Mouse (Mus musculus) adipocyte (in vitro differentiated cells): Measurements from ENCODE around the gene Fndc10.
"Not testable (repeated sequence)": the region's sequence is repeated elsewhere in the genome, so short reads cannot be mapped to it uniquely, and the experiment has no call there.

Experiments
- DNase-seq: peaks from one replicate; pipeline ENCODE4 v3.0.0-alpha.2; 2016; ENCODE audit warnings: low spot score

The Fndc10 gene

GRCm38 (mm10) chr4:155735788-155736187 is 41.6 kb downstream of the Fndc10 start:
- no peak for DNase-seq

GRCm38 (mm10) chr4:155736421-155736820 is 42.3 kb downstream of the Fndc10 start:
- DNase-seq = no peak

DNA sequence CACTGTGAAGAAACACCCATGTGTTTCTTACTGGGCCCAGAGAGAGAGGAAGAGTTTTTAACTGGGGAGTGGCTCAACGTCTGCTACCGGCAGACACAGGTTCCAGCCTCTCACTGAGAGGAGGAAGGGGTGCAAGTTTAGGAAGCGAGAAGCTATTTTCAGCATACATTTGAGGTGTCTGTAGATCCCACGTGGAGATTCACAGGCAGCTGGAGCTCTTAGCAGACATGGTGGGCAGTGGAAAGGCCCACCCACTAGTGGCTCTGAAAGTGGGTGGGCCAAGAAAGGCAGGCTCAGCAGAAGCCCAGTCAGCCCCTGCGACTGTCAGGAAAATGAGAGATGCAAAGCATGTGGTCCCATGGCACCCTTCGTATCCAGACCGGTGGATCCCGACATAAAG is 44.1 kb downstream of the Fndc10 start:
- no peak for DNase-seq

DNA sequence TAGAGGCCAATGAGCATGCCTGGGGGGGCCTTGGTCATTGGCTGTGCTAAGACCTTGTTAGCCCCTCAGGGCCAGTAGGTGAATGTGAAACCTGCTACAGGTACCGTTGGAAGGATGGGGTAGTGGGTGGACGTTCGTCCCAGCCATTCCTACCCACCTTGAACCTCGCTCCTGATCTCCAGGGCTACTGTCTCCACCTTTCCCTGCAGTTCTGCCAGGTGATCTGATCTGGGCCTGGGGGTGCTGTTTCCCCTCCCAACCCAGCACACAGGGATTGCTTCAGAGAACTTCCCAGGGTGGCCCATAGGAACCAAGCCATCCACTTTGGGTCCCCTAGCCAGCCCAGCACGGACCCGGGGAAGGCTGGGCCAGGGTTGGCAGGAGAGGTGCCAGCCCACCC is 45.0 kb downstream of the Fndc10 start:
- no peak for DNase-seq

DNA sequence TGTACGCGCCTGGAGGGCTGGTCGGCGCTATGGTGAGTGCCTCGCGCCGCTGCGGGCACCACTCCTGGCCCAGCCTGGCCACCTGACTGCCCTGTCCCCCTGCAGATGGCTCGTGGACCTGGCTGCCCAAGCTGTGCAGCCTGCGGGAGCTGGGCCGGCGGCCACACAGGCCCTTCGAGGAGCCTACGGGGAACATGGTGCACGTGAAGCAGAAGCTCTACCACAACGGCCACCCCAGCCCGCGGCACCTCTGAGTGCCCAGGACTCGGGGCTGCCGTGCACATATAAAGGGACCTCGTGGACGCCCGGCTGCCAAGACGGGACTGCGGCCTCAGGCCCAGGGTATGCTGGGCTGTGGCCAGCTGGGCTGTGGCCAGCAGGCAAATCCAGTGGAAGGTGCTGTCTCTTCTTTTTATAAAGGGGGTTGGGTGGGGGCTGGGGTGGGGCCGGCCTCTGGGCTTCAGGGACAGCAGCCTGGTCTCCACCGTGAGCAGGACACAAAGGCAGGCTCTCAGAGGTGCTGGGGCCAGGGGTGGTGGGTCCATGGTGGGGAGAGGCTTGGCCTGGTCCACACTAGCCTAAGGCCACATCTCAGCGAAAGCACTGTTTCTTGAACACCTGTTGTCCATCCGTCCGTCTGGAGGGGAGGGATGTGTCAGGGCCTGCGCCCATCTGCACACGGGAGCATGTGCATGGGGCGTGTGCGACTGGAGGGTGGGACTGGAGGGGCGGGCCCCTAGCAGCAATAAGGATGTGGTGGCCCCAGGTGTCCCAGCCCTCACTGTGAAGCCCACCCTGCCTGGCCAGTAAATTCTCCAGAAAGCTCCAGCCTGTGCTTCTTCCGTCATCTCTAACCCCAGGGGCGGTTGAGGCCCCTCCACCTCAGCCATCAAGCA is 45.8 kb downstream of the Fndc10 start:
- DNase-seq = no peak

GRCm38 (mm10) chr4:155740681-155741080 is 46.5 kb downstream of the Fndc10 start:
- DNase-seq = not testable (repeated sequence)

- no peak for DNase-seq
Measured at GRCm38 (mm10) chr4:155742684-155743083, 48.5 kb downstream of the Fndc10 start.

- DNase-seq = no peak
Measured at GRCm38 (mm10) chr4:155744474-155744873, 50.3 kb downstream of the Fndc10 start.

DNA sequence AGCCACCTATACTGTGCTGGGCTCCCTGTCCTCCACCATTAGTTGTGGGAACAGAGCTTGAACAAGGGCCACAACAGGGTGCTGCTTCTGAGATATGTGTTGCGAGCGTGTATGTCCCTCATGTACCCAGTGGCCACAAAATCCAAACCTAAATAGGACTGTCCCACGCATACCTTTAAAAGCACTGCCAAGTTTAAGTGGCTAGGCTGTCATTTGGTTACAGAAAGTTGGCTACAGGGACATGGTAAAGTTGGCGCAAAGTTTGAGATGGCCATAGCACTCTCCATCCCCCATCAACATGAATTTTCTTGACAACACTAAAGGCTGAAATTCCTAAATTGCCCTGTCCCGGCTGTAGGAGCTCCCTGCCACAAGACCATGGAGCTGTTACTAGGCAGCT is 51.0 kb downstream of the Fndc10 start:
- DNase-seq = no peak
